Mouse (Mus musculus) activated CD4-positive, CD25-positive, alpha-beta regulatory T cell, adult 4 months (primary cell): ENCODE measurements around the gene Uck1. TPM values are rescaled to one million over a fixed set of nuclear protein-coding genes. Genes with fewer than 3 reads are reported as not detected.

ENCODE experiments used
- ATAC-seq: one replicate; pipeline ENCODE4 v1.8.0; 2017
- polyA plus RNA-seq, 2 experiments: library from polyadenylated mRNA; unstranded; fragments of 100-300 nt; shearing (Covaris generic); gene quantifications; one replicate each; pipeline ENCODE4 v1.2.1; 2017

Uck1 gene
- polyA plus RNA-seq, 2 experiments from 2014 or later: 30.4 to 34.4 TPM

GRCm38 (mm10) chr2:32258887-32259533 is 949 bp downstream of the Uck1 start:
- no peak for ATAC-seq

GRCm38 (mm10) chr2:32256273-32256672 is 3.7 kb downstream of the Uck1 start:
- ATAC-seq: no peak

GRCm38 (mm10) chr2:32254563-32254962 is 5.4 kb downstream of the Uck1 start:
- no peak for ATAC-seq

GRCm38 (mm10) chr2:32253352-32253751 is 6.6 kb downstream of the Uck1 start:
- no peak for ATAC-seq

- no peak for ATAC-seq
Measured at GRCm38 (mm10) chr2:32252658-32253057, 7.3 kb downstream of the Uck1 start.

GRCm38 (mm10) chr2:32251791-32252527 is 8.0 kb downstream of the Uck1 start:
- ATAC-seq: no peak

- ATAC-seq: no peak
Measured at GRCm38 (mm10) chr2:32248377-32249361, 11.3 kb downstream of the Uck1 start.

- no peak for ATAC-seq
Measured at GRCm38 (mm10) chr2:32246741-32247140, 13.2 kb downstream of the Uck1 start.

GRCm38 (mm10) chr2:32242986-32243385 is 17.0 kb downstream of the Uck1 start:
- ATAC-seq: no peak

- ATAC-seq: no peak
Measured at GRCm38 (mm10) chr2:32240591-32240990, 19.4 kb downstream of the Uck1 start.

GRCm38 (mm10) chr2:32238708-32239435 is 21.1 kb downstream of the Uck1 start:
- ATAC-seq: no peak

GRCm38 (mm10) chr2:32237571-32237970 is 22.4 kb downstream of the Uck1 start:
- no peak for ATAC-seq

GRCm38 (mm10) chr2:32236760-32237487 is 23.0 kb downstream of the Uck1 start:
- peak; percentile 38 for ATAC-seq

- ATAC-seq: peak; percentile 76
Measured at GRCm38 (mm10) chr2:32235886-32236759, 23.8 kb downstream of the Uck1 start, which contains the start of gene Pomt1. Pomt1 (plus strand) TSS chr2:32236590.

GRCm38 (mm10) chr2:32235433-32235832 is 24.5 kb downstream of the Uck1 start:
- ATAC-seq: no peak

GRCm38 (mm10) chr2:32222057-32222456 is 37.9 kb downstream of the Uck1 start:
- ATAC-seq: no peak

GRCm38 (mm10) chr2:32221577-32221976 is 38.4 kb downstream of the Uck1 start:
- ATAC-seq: no peak

GRCm38 (mm10) chr2:32220969-32221368 is 39.0 kb downstream of the Uck1 start:
- ATAC-seq: no peak

- no peak for ATAC-seq
Measured at GRCm38 (mm10) chr2:32220021-32220420, 39.9 kb downstream of the Uck1 start.

- ATAC-seq: no peak
Measured at GRCm38 (mm10) chr2:32219501-32219900, 40.5 kb downstream of the Uck1 start.
